Mouse (Mus musculus): ENCODE results near the gene Spef1. TPM values are rescaled to one million over a fixed set of nuclear protein-coding genes. Genes with fewer than 3 reads are reported as not detected.

The Spef1 gene
- total and polyA plus RNA-seq, 3 experiments = 0.75 to 5.6 (median 1.4) TPM

DNA sequence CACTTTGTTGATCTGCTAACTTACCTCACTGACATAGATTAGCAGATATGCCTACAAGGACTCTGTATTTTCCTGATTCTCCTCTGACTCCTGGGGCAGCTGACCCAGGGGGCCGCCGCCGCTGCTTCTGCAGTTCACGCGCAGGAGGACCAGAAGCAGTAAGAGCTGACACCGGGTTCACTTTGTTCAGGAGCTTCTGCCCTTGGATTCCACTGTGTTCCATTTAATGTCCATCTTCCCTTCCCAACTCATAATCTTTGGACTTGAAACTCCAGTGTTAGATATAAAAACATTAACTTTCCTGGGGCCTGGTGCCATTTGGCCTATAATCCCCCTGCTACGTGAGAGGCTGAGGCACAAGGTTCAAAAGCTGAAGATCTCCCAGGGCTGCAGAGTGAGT, 23.2 kb downstream of the Spef1 start:
- H3K27me3 ChIP-seq (ENCODE audit: insufficient read depth, low read length) = peaks cover 8% of the 10 kb centered on the region
- no peak for ATAC-seq (ENCODE audit: extremely low read depth, insufficient number of reproducible peaks, low FRiP score, poor library complexity, severe bottlenecking)
- TF ChIP-seq CTCF (IDR thresholded peaks at IDR 0.05; ENCODE audit: low read depth, low read length) = no peak
- no peak for TF ChIP-seq TAL1 (conservative IDR thresholded peaks at IDR 0.05; ENCODE audit: low read depth, low read length)
- 0 out of 2 replicates have a peak, but pooled peaks cover 4% of the 10 kb centered on the region for H3K9me3 ChIP-seq (replicated peaks)
- H3K4me1 ChIP-seq (ENCODE audit: insufficient read depth, low read depth, low read length) = peaks cover 21% of the 10 kb centered on the region
- H3K36me3 ChIP-seq (replicated peaks) = no peaks in the 10 kb centered on the region
- DNase-seq (ENCODE audit: low spot score) = no peak
- H3K4me3 ChIP-seq (ENCODE audit: low read depth, low read length) = no peak overlapping the region

DNA sequence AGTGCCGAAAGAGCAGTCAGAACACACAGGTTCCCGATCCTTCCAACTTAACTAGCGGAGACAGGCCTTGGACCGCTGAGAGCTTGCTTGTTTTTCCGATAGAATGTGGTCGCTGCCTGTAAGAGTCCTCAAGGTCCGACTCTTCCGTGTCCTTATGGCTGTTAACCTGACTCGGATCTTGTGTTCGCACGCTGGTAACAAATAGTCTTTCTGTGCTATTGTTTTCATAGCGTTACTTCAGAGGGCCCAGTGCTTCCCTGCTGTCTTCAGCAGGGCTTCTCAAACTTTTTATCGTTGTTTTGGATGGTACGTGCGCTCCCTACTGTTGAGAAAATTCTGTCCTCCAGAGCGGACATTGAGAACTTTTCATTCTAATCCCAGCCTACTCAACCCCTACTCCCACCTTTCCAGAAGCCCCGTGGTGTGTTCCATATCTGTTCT, 26.4 kb downstream of the Spef1 start:
- Histone ChIP-seq H3K36me3 (replicated peaks) (peaks cover 23% of the 10 kb centered on the region), H3K27me3 (ENCODE audit: insufficient read depth, low read length) (peaks cover 8% of the 10 kb centered on the region), H3K9me3 (replicated peaks) (no peaks in the 10 kb centered on the region), H3K4me3 (ENCODE audit: low read depth, low read length) (peak overlapping the region; percentile 80), H3K4me1 (ENCODE audit: insufficient read depth, low read depth, low read length) (peaks cover 41% of the 10 kb centered on the region)
- TF ChIP-seq GATA1 (IDR thresholded peaks at IDR 0.05; ENCODE audit: borderline replicate concordance, low read length) = no peak
- TF ChIP-seq CTCF (IDR thresholded peaks at IDR 0.05; ENCODE audit: low read depth, low read length) = no peak
- no peak for TF ChIP-seq TAL1 (conservative IDR thresholded peaks at IDR 0.05; ENCODE audit: low read depth, low read length)
- TF ChIP-seq POLR2AphosphoS5 (IDR thresholded peaks at IDR 0.05; ENCODE audit: insufficient replicate concordance, low read depth, low read length) = no peak
- no peak for TF ChIP-seq GATA2 (IDR thresholded peaks at IDR 0.05; ENCODE audit: borderline replicate concordance, low read depth, low read length)
- DNase-seq (ENCODE audit: low spot score) (no peak), ATAC-seq (ENCODE audit: extremely low read depth, insufficient number of reproducible peaks, low FRiP score, poor library complexity, severe bottlenecking) (no peak)

DNA sequence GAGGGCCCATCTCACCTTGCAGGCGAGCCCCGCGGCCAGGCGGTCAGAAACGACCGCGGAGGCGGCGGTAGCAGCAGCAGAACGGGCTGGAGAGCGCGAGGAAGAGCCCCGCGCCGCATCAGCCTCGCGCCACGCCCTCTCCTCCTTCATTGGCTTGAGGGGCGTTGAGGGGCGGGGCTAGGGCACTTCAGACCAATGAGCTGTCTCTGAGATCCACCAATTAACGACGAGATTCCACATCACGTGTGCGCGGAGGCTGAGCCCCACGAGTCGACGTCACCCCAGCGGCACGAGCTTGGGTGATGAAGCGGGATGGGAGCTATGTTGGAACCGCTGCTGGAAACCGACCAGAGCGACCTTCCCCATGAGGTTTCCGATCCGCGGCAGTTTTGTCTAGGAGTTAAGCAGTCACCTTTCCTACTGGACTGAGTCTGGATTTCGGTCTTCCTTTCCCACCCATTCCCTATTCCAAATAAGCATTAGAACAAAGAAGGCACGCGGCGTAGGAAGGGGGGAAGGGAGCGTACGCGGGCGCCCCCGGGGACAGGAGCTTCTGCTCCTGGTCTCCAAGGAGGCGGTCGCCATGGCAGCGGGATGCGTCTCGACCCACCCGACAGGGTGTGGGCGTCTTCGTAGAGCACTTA, 27.0 kb downstream of the Spef1 start, which contains the start of gene 1700037H04Rik:
1700037H04Rik (minus strand) TSS at position 144 of the 644 bp plus-strand sequence.
- Histone ChIP-seq H3K9me3 (replicated peaks) (no peaks in the 10 kb centered on the region), H3K27me3 (ENCODE audit: insufficient read depth, low read length) (peaks cover 7% of the 10 kb centered on the region), H3K4me1 (ENCODE audit: insufficient read depth, low read depth, low read length) (peaks cover 41% of the 10 kb centered on the region), H3K36me3 (replicated peaks) (peaks cover 29% of the 10 kb centered on the region), H3K4me3 (ENCODE audit: low read depth, low read length) (peak within 1 kb of the TSS; percentile 80)
- TF ChIP-seq POLR2AphosphoS5 (IDR thresholded peaks at IDR 0.05; ENCODE audit: insufficient replicate concordance, low read depth, low read length) = no peak
- TF ChIP-seq GATA2 (IDR thresholded peaks at IDR 0.05; ENCODE audit: borderline replicate concordance, low read depth, low read length) = no peak
- no peak for TF ChIP-seq TAL1 (conservative IDR thresholded peaks at IDR 0.05; ENCODE audit: low read depth, low read length)
- no peak for TF ChIP-seq CTCF (IDR thresholded peaks at IDR 0.05; ENCODE audit: low read depth, low read length)
- no peak for TF ChIP-seq GATA1 (IDR thresholded peaks at IDR 0.05; ENCODE audit: borderline replicate concordance, low read length)
- DNase-seq (ENCODE audit: low spot score) = peak; percentile 100
- peak; percentile 97 for ATAC-seq (ENCODE audit: extremely low read depth, insufficient number of reproducible peaks, low FRiP score, poor library complexity, severe bottlenecking)

DNA sequence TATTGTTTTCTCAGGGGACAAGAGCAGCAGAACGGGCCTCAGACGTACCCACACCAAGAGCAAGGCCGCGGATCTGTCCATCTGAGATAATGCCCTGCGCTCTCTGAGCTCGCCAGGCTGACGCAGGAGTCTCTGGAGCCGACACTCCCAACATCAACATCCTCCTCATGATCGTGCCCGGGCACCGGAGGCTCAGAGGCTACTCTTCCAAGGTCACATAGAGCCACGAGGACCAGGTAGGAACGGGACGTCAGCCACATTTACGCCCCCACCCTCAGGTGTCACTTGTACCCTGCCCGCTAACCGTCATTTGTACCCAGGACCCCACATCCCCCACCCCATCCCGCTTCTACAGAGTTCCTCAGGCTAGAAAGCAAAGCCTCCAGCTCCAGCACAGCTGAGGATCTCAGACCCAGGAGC, 27.6 kb downstream of the Spef1 start:
- DNase-seq (ENCODE audit: low spot score) (peak; percentile 62), ATAC-seq (ENCODE audit: extremely low read depth, insufficient number of reproducible peaks, low FRiP score, poor library complexity, severe bottlenecking) (peak; percentile 6; the same call in 1 of the 2 replicates)
- no peak for TF ChIP-seq CTCF (IDR thresholded peaks at IDR 0.05; ENCODE audit: low read depth, low read length)
- TF ChIP-seq GATA1 (IDR thresholded peaks at IDR 0.05; ENCODE audit: borderline replicate concordance, low read length) = no peak
- no peak for TF ChIP-seq TAL1 (conservative IDR thresholded peaks at IDR 0.05; ENCODE audit: low read depth, low read length)
- no peak for TF ChIP-seq POLR2AphosphoS5 (IDR thresholded peaks at IDR 0.05; ENCODE audit: insufficient replicate concordance, low read depth, low read length)
- TF ChIP-seq GATA2 (IDR thresholded peaks at IDR 0.05; ENCODE audit: borderline replicate concordance, low read depth, low read length) = no peak
- H3K9me3 ChIP-seq (replicated peaks) = no peaks in the 10 kb centered on the region
- H3K4me3 ChIP-seq (ENCODE audit: low read depth, low read length) = peak overlapping the region; percentile 80
- peaks cover 3% of the 10 kb centered on the region; the same call in 1 of the 2 replicates for H3K27me3 ChIP-seq (ENCODE audit: insufficient read depth, low read length)
- H3K36me3 ChIP-seq (replicated peaks) = peaks cover 35% of the 10 kb centered on the region
- peaks cover 41% of the 10 kb centered on the region for H3K4me1 ChIP-seq (ENCODE audit: insufficient read depth, low read depth, low read length)

DNA sequence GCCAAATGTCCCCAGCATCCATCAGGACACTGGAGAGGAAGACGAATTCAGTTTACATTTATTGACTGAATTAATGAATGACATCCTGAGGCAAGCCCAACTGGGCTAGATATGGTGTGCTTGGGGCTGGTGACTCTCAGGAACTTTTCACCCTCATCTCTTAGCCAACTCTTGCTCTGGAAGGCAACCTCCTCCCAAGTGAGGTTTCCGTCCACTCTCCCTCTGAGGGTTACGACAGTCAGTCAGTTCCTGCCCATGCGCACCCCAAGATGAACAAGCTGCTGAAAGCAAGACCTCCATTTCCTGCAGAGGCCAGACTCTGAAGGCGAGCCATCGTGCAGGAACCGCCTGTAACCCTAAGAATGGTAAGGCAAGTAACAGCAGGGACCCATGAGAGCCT, 30.1 kb downstream of the Spef1 start:
- no peak for TF ChIP-seq CTCF (IDR thresholded peaks at IDR 0.05; ENCODE audit: low read depth, low read length)
- no peak for TF ChIP-seq GATA2 (IDR thresholded peaks at IDR 0.05; ENCODE audit: borderline replicate concordance, low read depth, low read length)
- TF ChIP-seq TAL1 (conservative IDR thresholded peaks at IDR 0.05; ENCODE audit: low read depth, low read length) = no peak
- no peak for TF ChIP-seq POLR2AphosphoS5 (IDR thresholded peaks at IDR 0.05; ENCODE audit: insufficient replicate concordance, low read depth, low read length)
- DNase-seq (ENCODE audit: low spot score) (no peak), ATAC-seq (ENCODE audit: extremely low read depth, insufficient number of reproducible peaks, low FRiP score, poor library complexity, severe bottlenecking) (no peak)
- Histone ChIP-seq H3K27me3 (ENCODE audit: insufficient read depth, low read length) (no peaks in the 10 kb centered on the region), H3K36me3 (replicated peaks) (peaks cover 58% of the 10 kb centered on the region), H3K4me1 (ENCODE audit: insufficient read depth, low read depth, low read length) (peaks cover 49% of the 10 kb centered on the region), H3K9me3 (replicated peaks) (no peaks in the 10 kb centered on the region), H3K4me3 (ENCODE audit: low read depth, low read length) (no peak overlapping the region)

DNA sequence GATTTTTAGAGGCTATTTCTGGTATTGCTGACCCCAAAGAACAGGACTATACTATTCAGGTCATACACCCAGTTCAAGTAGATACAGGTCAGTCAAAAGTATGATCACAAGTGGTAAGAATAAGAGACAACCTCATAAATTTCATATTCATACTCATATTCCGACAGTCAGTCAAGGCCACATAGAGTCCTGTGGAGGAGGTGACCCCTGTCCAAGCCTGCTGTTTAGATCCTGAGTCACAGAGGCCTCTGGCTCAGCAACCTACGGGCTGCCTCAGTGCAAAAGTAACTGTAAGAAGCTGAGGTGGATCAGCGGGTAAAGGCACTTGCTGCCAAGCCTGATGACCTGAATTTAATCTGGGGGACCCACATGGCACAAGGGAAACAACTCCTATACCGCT, 33.0 kb downstream of the Spef1 start:
- ATAC-seq (ENCODE audit: extremely low read depth, insufficient number of reproducible peaks, low FRiP score, poor library complexity, severe bottlenecking) (no peak), DNase-seq (ENCODE audit: low spot score) (no peak)
- Histone ChIP-seq H3K4me1 (ENCODE audit: insufficient read depth, low read depth, low read length) (peaks cover 32% of the 10 kb centered on the region), H3K9me3 (replicated peaks) (no peaks in the 10 kb centered on the region), H3K4me3 (ENCODE audit: low read depth, low read length) (no peak overlapping the region), H3K36me3 (replicated peaks) (peaks cover 86% of the 10 kb centered on the region), H3K27me3 (ENCODE audit: insufficient read depth, low read length) (no peaks in the 10 kb centered on the region)
- TF ChIP-seq TAL1 (conservative IDR thresholded peaks at IDR 0.05; ENCODE audit: low read depth, low read length) = no peak
- TF ChIP-seq POLR2AphosphoS5 (IDR thresholded peaks at IDR 0.05; ENCODE audit: insufficient replicate concordance, low read depth, low read length) = no peak
- no peak for TF ChIP-seq CTCF (IDR thresholded peaks at IDR 0.05; ENCODE audit: low read depth, low read length)

Data from G1E (cell line).